Mouse (Mus musculus) G1E (cell line): Measurements from ENCODE around the gene Gusb.
"Not testable (repeated sequence)": the region's sequence is repeated elsewhere in the genome, so short reads cannot be mapped to it uniquely, and the experiment has no call there.

Experiments used
- CTCF ChIP-seq: IDR thresholded peaks from 2 replicates; pipeline ENCODE4 v1.5.1; 2012; ENCODE audit warnings: low read depth, low read length, inconsistent platforms, mixed read lengths
- GATA1 ChIP-seq: IDR thresholded peaks from 2 replicates; pipeline ENCODE4 v1.6.1; 2012; ENCODE audit warnings: borderline replicate concordance, low read length, inconsistent platforms, mixed read lengths
- POLR2AphosphoS5 ChIP-seq: IDR thresholded peaks from 2 replicates; pipeline ENCODE4 v1.6.1; 2012; ENCODE audit warnings: low read depth, low read length, inconsistent platforms; ENCODE audit not compliant: insufficient replicate concordance
- TAL1 ChIP-seq: conservative IDR thresholded peaks from 2 replicates; pipeline ENCODE4 v1.6.1; 2012; ENCODE audit warnings: low read depth, low read length, inconsistent platforms, mixed read lengths

DNA sequence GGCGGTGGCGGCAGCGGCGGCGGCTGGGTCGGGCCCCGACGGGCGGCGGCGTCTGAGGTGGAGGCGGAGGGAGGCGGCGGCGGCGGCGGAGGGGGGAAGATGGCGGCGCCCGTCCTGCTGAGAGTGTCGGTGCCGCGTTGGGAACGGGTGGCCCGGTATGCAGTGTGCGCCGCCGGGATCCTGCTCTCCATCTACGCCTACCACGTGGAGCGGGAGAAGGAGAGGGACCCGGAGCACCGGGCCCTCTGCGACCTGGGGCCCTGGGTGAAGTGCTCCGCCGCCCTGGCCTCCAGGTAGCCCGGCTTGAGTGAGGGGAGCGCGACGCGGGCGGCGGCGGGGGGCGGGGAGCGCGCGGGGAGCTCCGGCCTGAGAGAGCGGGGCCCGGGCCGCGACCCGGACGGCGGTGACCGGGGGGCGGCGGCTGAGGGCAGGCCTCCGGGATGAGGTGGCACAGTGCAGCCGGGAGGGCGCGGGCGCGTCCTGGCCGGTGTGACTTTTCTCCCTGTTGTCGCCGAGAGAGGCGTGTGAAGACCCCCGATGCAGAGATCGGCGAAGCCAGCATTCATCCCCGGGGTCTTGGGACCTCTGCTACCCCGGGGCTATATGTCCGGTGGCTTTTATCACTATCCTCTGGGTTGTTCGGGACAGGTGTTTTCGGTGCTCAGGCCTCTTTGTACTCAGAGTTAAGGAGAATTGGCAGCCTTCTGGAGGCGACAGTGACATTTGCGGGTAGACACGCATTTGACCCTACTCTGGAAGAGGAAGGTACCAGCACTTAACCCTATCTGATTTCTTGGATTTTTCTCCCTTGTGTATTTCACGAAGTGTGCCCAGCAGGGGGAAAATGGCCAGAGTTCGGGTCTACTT lies 60.5 kb downstream of the Gusb start:
- not testable (repeated sequence) for TF ChIP-seq CTCF, GATA1, TAL1, POLR2AphosphoS5
